Mouse (Mus musculus): Measurements from ENCODE around the gene Kdm4b. TPM values are rescaled to one million over a fixed set of nuclear protein-coding genes. Genes with fewer than 3 reads are reported as not detected.

Kdm4b gene
- polyA plus RNA-seq, 1 experiment from 2014 or later, result 65.8 TPM

DNA sequence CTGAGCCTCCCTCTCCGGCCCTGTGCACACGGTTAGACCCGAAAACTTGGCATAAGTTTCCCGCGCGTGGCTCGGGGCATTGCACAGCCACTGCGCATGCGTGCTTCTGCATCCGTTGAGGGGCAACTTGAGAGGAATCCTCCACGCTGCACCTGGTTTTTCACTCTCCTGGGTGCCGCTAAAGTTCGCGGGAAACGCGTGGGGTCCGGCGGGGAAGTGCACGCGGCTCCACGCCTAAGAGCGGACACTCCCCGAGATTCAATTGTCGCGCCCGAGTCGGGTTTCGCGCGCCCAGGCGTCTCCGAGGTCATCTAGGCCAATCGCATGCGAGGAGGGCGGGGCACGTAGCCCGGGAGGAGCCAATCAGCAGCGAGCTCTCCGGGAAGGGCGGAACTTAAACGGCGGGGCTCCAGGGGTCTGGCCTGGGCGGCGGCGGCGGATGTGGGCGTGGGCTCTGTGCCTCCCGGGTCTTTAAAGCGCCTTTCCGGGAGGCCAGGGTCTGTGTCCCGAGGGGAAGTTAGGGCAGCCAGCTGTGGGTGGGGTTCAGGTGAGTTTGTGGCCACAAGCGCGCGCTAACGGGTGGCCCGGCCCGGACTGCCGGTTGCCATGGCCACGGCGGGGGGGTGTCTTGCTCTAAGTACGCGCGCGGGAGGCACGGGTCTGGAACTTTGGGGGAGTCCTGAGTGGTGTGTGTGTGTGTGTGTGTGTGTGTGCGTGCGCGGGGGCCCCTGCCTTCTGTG is 21.8 kb upstream of the Kdm4b start:
- peaks cover 64% of the 10 kb centered on the region for H3K4me1 ChIP-seq (replicated peaks)

DNA sequence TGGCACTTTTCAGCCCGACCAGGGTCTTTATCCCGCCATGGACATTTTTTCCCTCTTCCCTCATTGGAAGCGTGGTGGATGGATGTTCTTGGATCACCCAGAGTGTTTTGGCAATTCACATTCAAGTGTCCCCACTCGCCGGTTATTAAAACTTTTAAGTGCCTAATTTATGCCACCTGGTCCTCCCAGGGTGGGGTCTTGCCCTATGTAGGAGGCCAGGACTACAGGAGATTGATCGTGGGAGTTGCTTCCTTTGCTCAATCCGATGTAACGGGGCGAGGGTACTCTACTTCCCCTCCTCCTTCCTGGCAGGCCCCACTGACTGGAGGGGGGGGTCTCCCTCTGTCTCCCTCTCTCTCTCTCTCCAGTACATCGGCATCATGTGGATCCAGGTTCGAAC is 21.1 kb upstream of the Kdm4b start:
- peak overlapping the region; percentile 97 for H3K27ac ChIP-seq
- no peaks in the 10 kb centered on the region for H3K27me3 ChIP-seq (ENCODE audit: insufficient read depth, poor library complexity, severe bottlenecking)
- peak overlapping the region; percentile 96 for H3K4me3 ChIP-seq
- 20% methylated on average over 11 of the region's 11 CpGs for WGBS
- no peak for DNase-seq (ENCODE audit: low spot score)
- H3K9me3 ChIP-seq, result no peaks in the 10 kb centered on the region
- H3K36me3 ChIP-seq, result peaks cover 50% of the 10 kb centered on the region
- H3K4me1 ChIP-seq (replicated peaks), result peaks cover 64% of the 10 kb centered on the region

More for the DNA sequence above, 21.8 kb upstream of the Kdm4b start:
- peak; percentile 97 for DNase-seq (ENCODE audit: low spot score)
- WGBS, result under 1% methylated on average over 68 of the region's 68 CpGs
- H3K27ac ChIP-seq, result peak overlapping the region; percentile 97
- H3K36me3 ChIP-seq, result peaks cover 43% of the 10 kb centered on the region
- no peaks in the 10 kb centered on the region for H3K9me3 ChIP-seq
- peak overlapping the region; percentile 96 for H3K4me3 ChIP-seq
- no peaks in the 10 kb centered on the region for H3K27me3 ChIP-seq (ENCODE audit: insufficient read depth, poor library complexity, severe bottlenecking)

DNA sequence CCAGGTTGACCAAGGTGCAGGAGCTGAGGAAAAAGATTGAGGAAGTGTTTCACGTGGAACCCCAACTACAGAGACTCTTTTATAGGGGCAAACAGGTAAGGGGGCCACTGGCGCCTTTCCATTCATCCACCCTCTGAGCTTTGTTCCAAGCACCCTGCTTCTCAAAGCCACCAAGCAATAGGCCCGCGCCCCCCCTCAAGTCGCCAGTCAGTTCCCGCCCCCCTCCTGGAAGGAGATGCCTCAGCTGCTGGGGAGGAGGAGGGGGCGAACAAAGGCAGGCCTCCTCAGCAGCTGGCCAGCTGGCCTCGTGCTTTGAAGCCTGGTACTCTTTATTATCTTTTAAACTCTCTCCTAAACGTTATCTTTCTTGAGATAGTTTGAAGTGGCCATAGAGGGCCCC is 20.7 kb upstream of the Kdm4b start:
- Histone ChIP-seq H3K4me1 (replicated peaks) (peaks cover 64% of the 10 kb centered on the region), H3K27ac (peak overlapping the region; percentile 97), H3K27me3 (ENCODE audit: insufficient read depth, poor library complexity, severe bottlenecking) (no peaks in the 10 kb centered on the region), H3K4me3 (peak overlapping the region; percentile 96), H3K36me3 (peaks cover 55% of the 10 kb centered on the region), H3K9me3 (no peaks in the 10 kb centered on the region)
- no peak for DNase-seq (ENCODE audit: low spot score)
- WGBS, result 36% methylated on average over 9 of the region's 9 CpGs

DNA sequence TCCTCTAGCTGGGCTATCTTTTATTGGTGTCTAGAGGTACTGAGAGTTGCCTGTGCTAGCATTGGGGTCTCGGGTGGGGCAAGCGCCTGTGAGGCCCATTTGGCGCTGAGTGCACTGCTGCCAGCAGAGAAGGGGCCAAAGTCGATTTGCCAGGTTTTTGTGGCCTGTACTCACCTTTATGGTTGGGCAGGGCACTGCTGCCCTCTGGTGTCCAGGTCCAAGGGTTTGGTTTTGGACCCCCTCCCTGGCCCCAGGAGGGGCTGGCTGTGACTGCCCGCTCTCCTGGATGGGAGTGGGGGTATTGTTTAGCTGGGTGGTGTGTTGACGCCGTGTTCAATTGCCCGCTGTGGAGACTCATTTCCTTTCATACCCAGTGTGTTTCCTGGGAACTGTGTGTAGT is 20.0 kb upstream of the Kdm4b start:
- Histone ChIP-seq H3K4me1 (replicated peaks) (peaks cover 64% of the 10 kb centered on the region), H3K27me3 (ENCODE audit: insufficient read depth, poor library complexity, severe bottlenecking) (no peaks in the 10 kb centered on the region), H3K27ac (peak overlapping the region; percentile 97), H3K4me3 (peak overlapping the region; percentile 96), H3K9me3 (no peaks in the 10 kb centered on the region), H3K36me3 (peaks cover 62% of the 10 kb centered on the region)
- 75% methylated on average over 8 of the region's 8 CpGs for WGBS
- DNase-seq (ENCODE audit: low spot score), result peak; percentile 29

DNA sequence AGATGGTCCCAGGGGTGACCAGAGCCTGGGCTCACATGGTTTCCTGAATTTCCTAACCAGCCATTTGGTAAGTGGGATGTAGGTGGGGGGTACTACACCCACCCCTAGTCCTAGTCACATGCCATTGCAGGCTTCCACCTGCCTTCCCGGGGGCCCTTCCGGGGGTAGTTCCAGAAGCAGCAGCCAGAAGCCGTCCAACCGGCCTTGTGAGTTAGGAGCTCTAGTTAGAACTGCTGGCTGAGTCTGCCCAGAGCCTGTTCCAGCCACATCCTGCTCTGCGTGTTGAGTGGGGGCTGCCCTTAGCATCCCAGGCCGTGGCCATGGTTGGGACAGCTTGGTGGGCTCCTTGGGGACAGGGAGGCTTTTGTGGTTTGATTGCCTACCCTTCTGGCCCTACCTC is 17.8 kb upstream of the Kdm4b start:
- H3K27me3 ChIP-seq (ENCODE audit: insufficient read depth, poor library complexity, severe bottlenecking), result no peaks in the 10 kb centered on the region
- peaks cover 51% of the 10 kb centered on the region for H3K4me1 ChIP-seq (replicated peaks)
- 85% methylated on average over 6 of the region's 6 CpGs for WGBS
- no peaks in the 10 kb centered on the region for H3K9me3 ChIP-seq
- H3K27ac ChIP-seq, result no peak overlapping the region
- no peak for DNase-seq (ENCODE audit: low spot score)
- H3K36me3 ChIP-seq, result peaks cover 84% of the 10 kb centered on the region
- H3K4me3 ChIP-seq, result peak overlapping the region; percentile 11; the same call in 1 of the 2 replicates

DNA sequence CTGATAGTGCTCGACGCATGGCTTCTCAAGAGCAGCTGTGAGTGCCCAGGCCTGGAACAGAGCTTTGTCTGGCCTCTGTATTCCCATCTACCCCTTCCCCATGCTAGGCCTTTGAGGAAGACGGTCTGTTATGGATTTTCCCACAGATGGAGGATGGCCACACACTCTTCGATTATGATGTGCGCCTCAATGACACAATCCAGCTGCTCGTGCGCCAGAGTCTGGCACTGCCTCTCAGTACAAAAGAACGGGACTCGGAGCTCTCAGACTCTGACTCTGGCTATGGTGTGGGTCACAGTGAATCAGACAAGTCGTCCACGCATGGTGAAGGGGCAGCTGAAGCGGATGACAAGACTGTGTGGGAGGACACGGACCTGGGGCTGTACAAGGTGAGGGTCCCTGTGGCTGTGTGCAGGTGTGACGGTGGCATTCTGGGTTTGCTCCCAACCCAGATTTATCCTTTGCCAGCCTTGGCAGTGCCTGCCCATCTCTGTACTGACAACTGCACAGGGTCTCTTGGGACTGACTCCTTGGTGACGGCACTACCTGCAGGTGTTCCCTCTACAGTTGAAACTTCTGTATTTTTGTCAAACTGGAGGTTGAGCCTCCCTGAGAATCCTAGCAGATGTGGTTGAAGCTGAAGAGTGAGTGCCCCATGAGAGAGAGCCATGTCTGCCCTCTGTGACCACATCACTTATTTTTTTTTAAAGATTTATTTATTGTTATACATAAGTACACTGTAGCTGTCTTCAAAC is 16.5 kb upstream of the Kdm4b start:
- H3K27me3 ChIP-seq (ENCODE audit: insufficient read depth, poor library complexity, severe bottlenecking), result no peaks in the 10 kb centered on the region
- WGBS, result 90% methylated on average over 15 of the region's 15 CpGs
- no peak for DNase-seq (ENCODE audit: low spot score)
- peaks cover 43% of the 10 kb centered on the region for H3K4me1 ChIP-seq (replicated peaks)
- no peak overlapping the region for H3K27ac ChIP-seq
- H3K9me3 ChIP-seq, result no peaks in the 10 kb centered on the region
- peaks cover 97% of the 10 kb centered on the region for H3K36me3 ChIP-seq
- H3K4me3 ChIP-seq, result no peak overlapping the region

DNA sequence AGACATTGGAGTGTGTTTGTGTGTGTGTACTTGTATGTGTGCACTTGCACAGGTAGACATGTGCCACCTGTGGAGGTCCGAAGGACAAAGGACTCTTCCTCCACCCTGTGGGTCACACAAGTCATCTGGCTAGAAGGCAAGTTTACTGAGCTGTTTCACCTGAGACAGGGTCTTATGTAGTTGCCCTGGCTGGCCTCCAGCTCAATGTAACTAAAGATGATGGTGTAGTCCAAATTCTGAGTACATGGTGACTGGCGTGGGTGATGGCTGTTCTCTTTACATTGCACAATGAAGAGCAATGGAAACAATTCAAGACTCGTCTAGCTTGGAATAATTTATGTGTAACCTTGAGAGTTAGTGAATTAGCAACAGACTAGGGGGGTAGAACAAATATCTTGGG is 1.4 kb upstream of the Kdm4b start:
- no peak for DNase-seq (ENCODE audit: low spot score)
- Histone ChIP-seq H3K9me3 (no peaks in the 10 kb centered on the region), H3K36me3 (peaks cover 45% of the 10 kb centered on the region), H3K4me3 (no peak overlapping the region), H3K4me1 (replicated peaks) (peaks cover 31% of the 10 kb centered on the region), H3K27ac (no peak overlapping the region), H3K27me3 (ENCODE audit: insufficient read depth, poor library complexity, severe bottlenecking) (no peaks in the 10 kb centered on the region)
- WGBS, result 76% methylated on average over 3 of the region's 3 CpGs

DNA sequence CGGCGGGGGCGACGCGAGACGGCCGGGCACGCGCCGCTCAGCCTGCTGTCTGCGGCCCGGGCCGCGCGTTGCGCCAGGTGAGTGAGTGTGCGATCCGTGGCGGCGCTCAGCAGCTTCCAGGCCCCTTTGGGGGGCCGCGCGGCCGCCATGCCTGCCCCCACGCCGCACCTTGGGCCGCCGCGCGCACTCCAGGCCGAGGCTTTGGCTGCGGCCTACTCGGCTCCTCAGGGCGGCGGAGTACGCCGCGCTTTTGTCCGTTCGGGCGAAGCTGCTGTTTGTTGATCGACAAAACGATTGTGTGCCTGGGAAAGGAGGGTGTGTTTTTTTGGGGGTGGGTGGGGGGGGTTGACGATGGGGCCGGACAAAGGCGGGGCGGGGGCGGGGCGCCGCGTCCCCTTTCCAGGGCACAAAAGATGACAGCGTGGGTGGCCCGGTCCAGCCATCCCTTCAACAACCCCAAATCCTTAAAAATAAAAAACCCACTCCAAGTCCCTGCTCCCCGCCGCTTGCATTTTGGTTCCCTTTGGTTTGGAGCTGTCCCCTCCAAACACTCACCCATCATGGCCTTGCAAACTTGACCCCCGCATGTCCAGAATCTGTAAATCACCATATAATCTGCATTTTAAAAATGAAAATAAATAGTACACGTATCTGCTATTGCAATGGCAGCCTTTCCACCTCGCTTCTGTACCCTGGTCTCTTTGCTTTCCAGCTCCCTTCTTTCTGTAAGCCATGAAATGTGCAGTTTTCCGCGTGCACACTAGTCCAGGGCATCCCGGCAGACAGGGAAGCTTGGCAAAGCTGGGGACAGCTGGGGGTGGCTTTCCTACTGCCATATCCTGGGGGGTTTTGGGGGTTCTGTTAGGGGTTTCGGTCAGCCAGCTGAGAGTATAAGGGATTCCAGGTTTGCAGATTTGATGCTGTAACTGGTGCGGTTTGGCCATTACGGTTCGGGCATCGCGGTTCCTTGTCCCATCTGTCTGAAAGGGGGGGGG is 588 bp downstream of the Kdm4b start:
- peak overlapping the region; percentile 88 for H3K4me3 ChIP-seq
- H3K36me3 ChIP-seq, result peaks cover 28% of the 10 kb centered on the region
- DNase-seq (ENCODE audit: low spot score), result peak; percentile 19
- no peaks in the 10 kb centered on the region for H3K9me3 ChIP-seq
- H3K4me1 ChIP-seq (replicated peaks), result peaks cover 47% of the 10 kb centered on the region
- 3% methylated on average over 67 of the region's 67 CpGs for WGBS
- peak overlapping the region; percentile 95 for H3K27ac ChIP-seq
- H3K27me3 ChIP-seq (ENCODE audit: insufficient read depth, poor library complexity, severe bottlenecking), result no peaks in the 10 kb centered on the region

DNA sequence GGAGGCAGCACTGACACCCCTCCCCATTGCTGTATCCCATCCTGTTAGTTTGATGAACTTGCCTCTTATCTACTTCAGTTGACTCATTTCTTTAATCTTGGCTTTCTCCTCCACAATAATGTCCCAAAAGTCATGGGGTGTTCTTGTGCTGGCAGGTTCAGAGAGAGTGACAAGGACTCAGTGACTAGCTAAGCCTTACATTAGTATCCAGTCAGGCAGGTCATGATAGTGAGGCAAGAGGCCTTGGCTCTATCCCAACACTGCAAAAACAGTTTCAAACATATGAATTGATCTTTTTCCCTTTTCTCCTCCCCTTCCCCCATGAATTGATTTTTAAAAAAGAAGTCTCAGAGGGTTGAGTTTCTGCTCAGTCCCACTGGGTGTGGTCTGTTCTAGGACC is 3.4 kb downstream of the Kdm4b start:
- Histone ChIP-seq H3K4me1 (replicated peaks) (peaks cover 61% of the 10 kb centered on the region), H3K27me3 (ENCODE audit: insufficient read depth, poor library complexity, severe bottlenecking) (no peaks in the 10 kb centered on the region), H3K36me3 (peaks cover 5% of the 10 kb centered on the region), H3K9me3 (no peaks in the 10 kb centered on the region), H3K27ac (no peak overlapping the region), H3K4me3 (no peak overlapping the region)
- no peak for DNase-seq (ENCODE audit: low spot score)

DNA sequence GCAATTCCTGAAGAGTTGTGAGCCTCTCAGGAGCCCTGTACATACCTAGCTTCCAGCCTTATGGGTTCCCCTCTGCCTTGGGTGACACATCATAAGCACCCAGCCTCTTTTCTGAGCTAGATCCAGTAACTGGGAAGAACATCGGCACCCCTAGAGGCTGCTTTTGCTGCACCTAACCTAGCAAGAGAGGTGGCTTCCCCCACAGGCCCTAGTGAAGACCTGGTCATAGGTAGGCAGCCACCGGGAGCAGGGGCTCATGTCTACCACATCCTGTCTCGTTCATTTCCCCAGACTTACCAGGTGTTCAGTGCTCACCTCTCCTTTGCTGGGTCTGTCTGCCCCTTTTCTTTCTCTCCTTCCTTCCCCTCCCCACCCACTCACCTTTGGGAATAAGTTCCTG is 4.5 kb downstream of the Kdm4b start:
- Histone ChIP-seq H3K4me1 (replicated peaks) (peaks cover 55% of the 10 kb centered on the region), H3K27me3 (ENCODE audit: insufficient read depth, poor library complexity, severe bottlenecking) (no peaks in the 10 kb centered on the region), H3K36me3 (peaks cover 13% of the 10 kb centered on the region), H3K27ac (peak overlapping the region; percentile 13; the same call in 1 of the 2 replicates), H3K9me3 (no peaks in the 10 kb centered on the region), H3K4me3 (no peak overlapping the region)
- 76% methylated on average over 3 of the region's 3 CpGs for WGBS
- DNase-seq (ENCODE audit: low spot score), result no peak

DNA sequence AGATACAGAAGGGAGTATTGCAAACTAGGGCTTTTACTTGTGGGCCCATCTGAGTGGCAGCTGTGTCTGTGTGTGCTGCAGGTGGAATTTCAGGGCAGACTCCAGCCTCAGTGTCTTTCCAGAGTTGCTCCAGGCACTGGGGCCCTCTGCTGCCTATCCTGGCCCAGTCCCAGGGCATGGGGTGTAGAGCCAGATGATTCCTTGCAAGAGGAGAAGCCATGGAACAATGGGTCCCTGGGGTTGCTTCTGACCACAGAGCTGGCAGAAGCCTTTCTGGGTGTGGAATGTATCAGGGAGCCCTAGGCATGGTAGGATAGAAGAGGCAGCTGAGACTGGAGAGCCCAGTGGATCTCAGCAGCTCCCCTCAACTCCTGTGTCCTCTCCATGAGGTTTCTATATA is 5.4 kb downstream of the Kdm4b start:
- Histone ChIP-seq H3K9me3 (no peaks in the 10 kb centered on the region), H3K27ac (no peak overlapping the region), H3K36me3 (peaks cover 13% of the 10 kb centered on the region), H3K4me3 (no peak overlapping the region), H3K4me1 (replicated peaks) (peaks cover 58% of the 10 kb centered on the region), H3K27me3 (ENCODE audit: insufficient read depth, poor library complexity, severe bottlenecking) (no peaks in the 10 kb centered on the region)
- no peak for DNase-seq (ENCODE audit: low spot score)

DNA sequence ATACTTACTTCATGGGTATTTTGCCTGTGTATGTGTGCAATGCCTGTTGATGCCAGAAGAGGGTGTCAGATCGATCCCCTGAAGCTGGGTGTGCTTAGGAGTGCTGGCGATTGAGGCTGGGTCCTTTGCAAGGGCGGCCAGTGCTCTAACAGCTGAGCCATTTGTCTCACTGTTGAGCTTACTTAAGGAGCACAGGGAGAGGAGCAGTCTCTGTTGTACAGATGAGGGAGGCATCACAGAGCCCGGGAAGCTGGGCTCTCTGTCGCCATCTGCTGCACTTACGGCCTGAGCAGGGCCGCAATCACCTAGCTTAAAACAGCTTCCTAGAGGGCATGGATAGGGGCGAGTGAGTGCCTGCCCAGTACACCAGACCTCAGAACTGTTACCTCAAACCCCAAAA is 7.1 kb downstream of the Kdm4b start:
- 47% methylated on average over 8 of the region's 8 CpGs for WGBS
- Histone ChIP-seq H3K9me3 (no peaks in the 10 kb centered on the region), H3K36me3 (peaks cover 13% of the 10 kb centered on the region), H3K27ac (no peak overlapping the region), H3K4me3 (no peak overlapping the region), H3K4me1 (replicated peaks) (peaks cover 45% of the 10 kb centered on the region), H3K27me3 (ENCODE audit: insufficient read depth, poor library complexity, severe bottlenecking) (no peaks in the 10 kb centered on the region)
- DNase-seq (ENCODE audit: low spot score), result peak; percentile 35
